Mouse (Mus musculus) MEL (cell line): ENCODE measurements at regions not wholly inside any gene's neighbourhood (a gene's known extent, or its start where the extent isn't known, plus 50 kb on each side); places are given as distances from the start of the nearest gene placed in this dataset.

ENCODE experiments used
- DNase-seq: peaks from one replicate; pipeline ENCODE4 v3.0.0; 2011; ENCODE audit warnings: low read depth, low spot score
- H3K27ac ChIP-seq: 2 replicates; pipeline ENCODE4 v1.5.1; 2012; ENCODE audit warnings: low read depth, mild to moderate bottlenecking, control low read depth, low read length, moderate library complexity; ENCODE audit not compliant: control insufficient read depth
- H3K27me3 ChIP-seq, 2 experiments: fragments of 150-350 bp in 1 of 2; sonication (generic) in 1 of 2; 2 replicates each; pipeline ENCODE4 v1.6.1; 2012; ENCODE audit warnings: low read length in 2 of 2, mild to moderate bottlenecking in 2 of 2, improper control_type of control experiment in 1 of 2, moderate library complexity in 1 of 2; ENCODE audit not compliant: insufficient read depth in 2 of 2, control insufficient read depth in 1 of 2
- H3K36me3 ChIP-seq, 2 experiments: 2 replicates each; pipeline ENCODE4 v1.6.1; 2012 to 2014; ENCODE audit warnings: low read length in 2 of 2, improper control_type of control experiment in 1 of 2, inconsistent platforms in 1 of 2, mild to moderate bottlenecking in 1 of 2; ENCODE audit not compliant: insufficient read depth in 2 of 2, control insufficient read depth in 1 of 2
- H3K4me1 ChIP-seq, 2 experiments: fragments of 150-350 bp in 1 of 2; sonication (generic) in 1 of 2; 2 replicates each; pipeline ENCODE4 v1.6.1; 2012; ENCODE audit warnings: low read length in 2 of 2, improper control_type of control experiment in 1 of 2, mild to moderate bottlenecking in 1 of 2; ENCODE audit not compliant: insufficient read depth in 2 of 2, control insufficient read depth in 1 of 2
- H3K4me3 ChIP-seq, 2 experiments: fragments of 150-350 bp in 1 of 2; sonication (generic) in 1 of 2; 2 replicates each; pipeline ENCODE4 v1.5.1; 2012; ENCODE audit warnings: low read depth in 2 of 2, low read length in 2 of 2, mild to moderate bottlenecking in 2 of 2, moderate library complexity in 2 of 2, control low read depth in 1 of 2, improper control_type of control experiment in 1 of 2; ENCODE audit not compliant: control insufficient read depth in 1 of 2, insufficient read depth in 1 of 2
- H3K79me2 ChIP-seq: 2 replicates; pipeline ENCODE4 v1.6.1; 2012; ENCODE audit warnings: mild to moderate bottlenecking, low read length, moderate library complexity; ENCODE audit not compliant: control insufficient read depth, poor library complexity, insufficient read depth
- H3K9ac ChIP-seq: 2 replicates; pipeline ENCODE4 v1.6.1; 2012; ENCODE audit warnings: low read depth, mild to moderate bottlenecking, control low read depth, low read length, moderate library complexity; ENCODE audit not compliant: control insufficient read depth, poor library complexity, severe bottlenecking
- H3K9me3 ChIP-seq: fragments of 150-350 bp; sonication (generic); replicated peaks from 2 replicates; pipeline ENCODE4 v1.6.1; 2012; ENCODE audit warnings: mild to moderate bottlenecking, low read length, improper control_type of control experiment, moderate library complexity; ENCODE audit not compliant: insufficient read depth
- CHD1 ChIP-seq: IDR thresholded peaks from 2 replicates; pipeline ENCODE4 v1.6.1; 2012; ENCODE audit warnings: low read depth, mild to moderate bottlenecking, inconsistent platforms, low read length, improper control_type of control experiment
- CTCF ChIP-seq, 3 experiments: IDR thresholded peaks in 2 of 3; conservative IDR thresholded peaks in 1 of 3; 2 replicates each; pipeline ENCODE4 v1.5.1; 2011 to 2012; ENCODE audit warnings: low read length in 3 of 3, low read depth in 2 of 3, mild to moderate bottlenecking in 2 of 3, improper control_type of control experiment in 1 of 3, inconsistent platforms in 1 of 3, mixed read lengths in 1 of 3, moderate library complexity in 1 of 3; ENCODE audit not compliant: control insufficient read depth in 1 of 3, insufficient read depth in 1 of 3, poor library complexity in 1 of 3, severe bottlenecking in 1 of 3
- ELF1 ChIP-seq: IDR thresholded peaks from 2 replicates; pipeline ENCODE4 v1.6.1; 2014; ENCODE audit warnings: low read depth, mild to moderate bottlenecking, inconsistent platforms, low read length, improper control_type of control experiment, moderate library complexity
- EP300 ChIP-seq, 2 experiments: IDR thresholded peaks; 2 replicates each; pipeline ENCODE4 v1.6.1; 2011; ENCODE audit warnings: improper control_type of control experiment in 2 of 2, low read length in 2 of 2, low read depth in 1 of 2, mild to moderate bottlenecking in 1 of 2
- GABPA ChIP-seq: IDR thresholded peaks from 2 replicates; pipeline ENCODE4 v1.6.1; 2012; ENCODE audit warnings: low read depth, mild to moderate bottlenecking, inconsistent platforms, low read length, improper control_type of control experiment, moderate library complexity
- HCFC1 ChIP-seq: IDR thresholded peaks from 2 replicates; pipeline ENCODE4 v1.6.1; 2012; ENCODE audit warnings: low read depth, mild to moderate bottlenecking, inconsistent platforms, low read length, improper control_type of control experiment, moderate library complexity
- JUND ChIP-seq: IDR thresholded peaks from 2 replicates; pipeline ENCODE4 v1.6.1; 2011; ENCODE audit warnings: low read depth, mild to moderate bottlenecking, improper control_type of control experiment, low read length
- MAFK ChIP-seq: IDR thresholded peaks from 2 replicates; pipeline ENCODE4 v1.6.1; 2011; ENCODE audit warnings: low read depth, mild to moderate bottlenecking, low read length, improper control_type of control experiment, borderline replicate concordance
- MAX ChIP-seq: IDR thresholded peaks from 2 replicates; pipeline ENCODE4 v1.6.1; 2011; ENCODE audit warnings: low read length, improper control_type of control experiment
- MAZ ChIP-seq: IDR thresholded peaks from 2 replicates; pipeline ENCODE4 v1.6.1; 2012; ENCODE audit warnings: low read depth, mild to moderate bottlenecking, inconsistent platforms, low read length, improper control_type of control experiment
- MEF2A ChIP-seq: IDR thresholded peaks from 2 replicates; pipeline ENCODE4 v1.6.1; 2014; ENCODE audit warnings: low read depth, mild to moderate bottlenecking, inconsistent platforms, low read length, improper control_type of control experiment; ENCODE audit not compliant: poor library complexity, insufficient replicate concordance, severe bottlenecking; ENCODE audit errors: extremely low read depth
- NELFE ChIP-seq: IDR thresholded peaks from 2 replicates; pipeline ENCODE4 v1.6.1; 2011; ENCODE audit warnings: low read depth, low read length, improper control_type of control experiment
- POLR2AphosphoS2 ChIP-seq: IDR thresholded peaks from 2 replicates; pipeline ENCODE4 v1.6.1; 2011; ENCODE audit warnings: low read length, improper control_type of control experiment
- POLR2AphosphoS5 ChIP-seq: IDR thresholded peaks from 2 replicates; pipeline ENCODE4 v1.6.1; 2012; ENCODE audit warnings: low read depth, borderline replicate concordance, mild to moderate bottlenecking, inconsistent platforms, low read length, moderate library complexity, mixed read lengths
- RCOR1 ChIP-seq: IDR thresholded peaks from 2 replicates; pipeline ENCODE4 v1.6.1; 2012; ENCODE audit warnings: low read depth, mild to moderate bottlenecking, inconsistent platforms, low read length, improper control_type of control experiment
- TAL1 ChIP-seq: IDR thresholded peaks from 2 replicates; pipeline ENCODE4 v1.6.1; 2012; ENCODE audit warnings: mild to moderate bottlenecking, inconsistent platforms, low read length, moderate library complexity, mixed read lengths
- TCF12 ChIP-seq: IDR thresholded peaks from 2 replicates; pipeline ENCODE4 v1.6.1; 2014; ENCODE audit warnings: low read depth, mild to moderate bottlenecking, inconsistent platforms, low read length, improper control_type of control experiment, moderate library complexity
- UBTF ChIP-seq: IDR thresholded peaks from 2 replicates; pipeline ENCODE4 v1.6.1; 2012; ENCODE audit warnings: low read depth, mild to moderate bottlenecking, inconsistent platforms, low read length, improper control_type of control experiment, moderate library complexity, borderline replicate concordance; ENCODE audit not compliant: insufficient read depth
- USF1 ChIP-seq: IDR thresholded peaks from 2 replicates; pipeline ENCODE4 v1.6.1; 2014; ENCODE audit warnings: low read depth, mild to moderate bottlenecking, inconsistent platforms, low read length, improper control_type of control experiment, moderate library complexity
- ZC3H11A ChIP-seq: IDR thresholded peaks from 2 replicates; pipeline ENCODE4 v1.6.1; 2012; ENCODE audit warnings: low read depth, mild to moderate bottlenecking, inconsistent platforms, low read length, improper control_type of control experiment
- ZKSCAN1 ChIP-seq: IDR thresholded peaks from 2 replicates; pipeline ENCODE4 v1.6.1; 2012; ENCODE audit warnings: low read depth, mild to moderate bottlenecking, inconsistent platforms, low read length, improper control_type of control experiment, moderate library complexity
- ZNF384 ChIP-seq: IDR thresholded peaks from 2 replicates; pipeline ENCODE4 v1.6.1; 2012; ENCODE audit warnings: low read depth, mild to moderate bottlenecking, inconsistent platforms, low read length, improper control_type of control experiment

- H3K9ac ChIP-seq: no peak overlapping the region
- no peak overlapping the region for H3K4me3 ChIP-seq
- H3K4me1 ChIP-seq: no peaks in the 10 kb centered on the region
- H3K79me2 ChIP-seq: no peaks in the 10 kb centered on the region
- no peaks in the 10 kb centered on the region for H3K9me3 ChIP-seq
- no peak for DNase-seq
- no peaks in the 10 kb centered on the region for H3K27me3 ChIP-seq
- TF ChIP-seq UBTF (no peak), POLR2AphosphoS2 (no peak), CHD1 (no peak), ELF1 (no peak), TCF12 (no peak), ZC3H11A (no peak), GABPA (no peak), HCFC1 (no peak), MEF2A (no peak), CTCF (IDR thresholded peaks at IDR 0.05 in 2 of 3, conservative IDR thresholded peaks at IDR 0.05 in 1 of 3; ENCODE audit: control insufficient read depth in 1 of 3, insufficient read depth in 1 of 3, low read depth in 2 of 3, low read length in 3 of 3, poor library complexity in 1 of 3, severe bottlenecking in 1 of 3) (no peak), JUND (no peak), RCOR1 (no peak), POLR2AphosphoS5 (no peak), EP300 (IDR thresholded peaks at IDR 0.05; ENCODE audit: low read depth in 1 of 2, low read length in 2 of 2) (no peak), NELFE (no peak), ZNF384 (no peak), ZKSCAN1 (no peak), MAX (no peak), MAZ (no peak)
- no peak overlapping the region for H3K27ac ChIP-seq
- no peaks in the 10 kb centered on the region for H3K36me3 ChIP-seq
Observed at GRCm38 (mm10) chr11:16683538-16683937, 68.5 kb upstream of the Egfr start.

DNA sequence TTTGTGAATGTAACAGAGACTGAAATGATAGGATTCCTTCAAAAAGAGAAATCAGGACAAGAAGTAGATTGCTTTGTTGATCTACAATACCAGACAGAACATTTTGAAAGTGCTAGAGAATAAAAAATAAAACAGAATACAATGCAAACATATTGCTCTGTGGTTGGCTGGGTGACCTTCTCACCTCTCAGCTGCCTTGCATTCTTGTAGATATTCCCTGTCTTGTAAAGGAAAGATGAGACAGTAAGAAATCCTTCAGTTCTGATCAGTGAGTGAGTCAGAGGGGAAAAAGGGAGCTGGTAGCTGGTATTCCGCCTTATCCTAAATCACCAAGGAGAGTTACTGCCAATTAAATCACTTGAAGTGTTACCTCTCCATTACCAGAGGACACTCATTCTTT is 56.4 kb upstream of the Egfr start:
- H3K27me3 ChIP-seq: no peaks in the 10 kb centered on the region
- no peak overlapping the region for H3K9ac ChIP-seq
- TF ChIP-seq ZNF384 (no peak), TAL1 (no peak), USF1 (no peak), NELFE (no peak), MAFK (no peak), GABPA (no peak), MEF2A (no peak), CTCF (IDR thresholded peaks at IDR 0.05 in 2 of 3, conservative IDR thresholded peaks at IDR 0.05 in 1 of 3; ENCODE audit: control insufficient read depth in 1 of 3, insufficient read depth in 1 of 3, low read depth in 2 of 3, low read length in 3 of 3, poor library complexity in 1 of 3, severe bottlenecking in 1 of 3) (no peak), POLR2AphosphoS2 (no peak)
- TF ChIP-seq, all 39 proteins: peak for 0
- Histone ChIP-seq H3K27ac (no peak overlapping the region), H3K79me2 (no peaks in the 10 kb centered on the region), H3K9me3 (no peaks in the 10 kb centered on the region), H3K4me1 (no peaks in the 10 kb centered on the region), H3K36me3 (no peaks in the 10 kb centered on the region), H3K4me3 (no peak overlapping the region)
- no peak for DNase-seq
